Mouse (Mus musculus): ENCODE measurements around the gene Gm10912.
"Not testable (repeated sequence)": the region's sequence is repeated elsewhere in the genome, so short reads cannot be mapped to it uniquely, and the experiment has no call there.

Gm10912 gene

GRCm38 (mm10) chr2:104065526-104065925 lies at the start of gene Gm10912:
Gene Gm10912, plus strand, starts transcription at chr2:104065826.
- DNase-seq (ENCODE audit: low spot score), result not testable (repeated sequence)

- DNase-seq (ENCODE audit: low spot score), result no peak
Observed at GRCm38 (mm10) chr2:104023096-104023495, 42.5 kb upstream of the Gm10912 start.

GRCm38 (mm10) chr2:104024656-104025055 lies 41.0 kb upstream of the Gm10912 start:
- no peak for DNase-seq (ENCODE audit: low spot score)

GRCm38 (mm10) chr2:104027458-104028138 lies 38.0 kb upstream of the Gm10912 start, which contains the start of gene Fbxo3:
Gene Fbxo3, plus strand, starts transcription at chr2:104027721.
- DNase-seq (ENCODE audit: low spot score), result peak; percentile 65

- DNase-seq (ENCODE audit: low spot score), result no peak
Observed at GRCm38 (mm10) chr2:104028139-104028723, 37.4 kb upstream of the Gm10912 start, which contains the start of gene 4931422A03Rik. Gene 4931422A03Rik, minus strand, starts transcription at chr2:104028361.

GRCm38 (mm10) chr2:104029074-104029473 lies 36.6 kb upstream of the Gm10912 start:
- DNase-seq (ENCODE audit: low spot score), result no peak

GRCm38 (mm10) chr2:104030381-104030780 lies 35.2 kb upstream of the Gm10912 start:
- DNase-seq (ENCODE audit: low spot score), result no peak

GRCm38 (mm10) chr2:104032056-104032455 lies 33.6 kb upstream of the Gm10912 start:
- no peak for DNase-seq (ENCODE audit: low spot score)

- DNase-seq (ENCODE audit: low spot score), result peak; percentile 76
Observed at GRCm38 (mm10) chr2:104034832-104035472, 30.7 kb upstream of the Gm10912 start.

GRCm38 (mm10) chr2:104035595-104035994 lies 30.0 kb upstream of the Gm10912 start:
- DNase-seq (ENCODE audit: low spot score), result no peak

- DNase-seq (ENCODE audit: low spot score), result no peak
Observed at GRCm38 (mm10) chr2:104036316-104036715, 29.3 kb upstream of the Gm10912 start.

- no peak for DNase-seq (ENCODE audit: low spot score)
Observed at GRCm38 (mm10) chr2:104038236-104038635, 27.4 kb upstream of the Gm10912 start.

GRCm38 (mm10) chr2:104041632-104042031 lies 24.0 kb upstream of the Gm10912 start:
- DNase-seq (ENCODE audit: low spot score), result no peak

GRCm38 (mm10) chr2:104042766-104043165 lies 22.9 kb upstream of the Gm10912 start:
- DNase-seq (ENCODE audit: low spot score), result no peak

GRCm38 (mm10) chr2:104043624-104044478 lies 21.8 kb upstream of the Gm10912 start:
- no peak for DNase-seq (ENCODE audit: low spot score)

- DNase-seq (ENCODE audit: low spot score), result no peak
Observed at GRCm38 (mm10) chr2:104044479-104045080, 21.0 kb upstream of the Gm10912 start.

- DNase-seq (ENCODE audit: low spot score), result no peak
Observed at GRCm38 (mm10) chr2:104058381-104058780, 7.2 kb upstream of the Gm10912 start.

- no peak for DNase-seq (ENCODE audit: low spot score)
Observed at GRCm38 (mm10) chr2:104058954-104059353, 6.7 kb upstream of the Gm10912 start.

GRCm38 (mm10) chr2:104059786-104060185 lies 5.8 kb upstream of the Gm10912 start:
- DNase-seq (ENCODE audit: low spot score), result no peak

GRCm38 (mm10) chr2:104060996-104061395 lies 4.6 kb upstream of the Gm10912 start:
- no peak for DNase-seq (ENCODE audit: low spot score)

GRCm38 (mm10) chr2:104062665-104063064 lies 3.0 kb upstream of the Gm10912 start:
- no peak for DNase-seq (ENCODE audit: low spot score)

- no peak for DNase-seq (ENCODE audit: low spot score)
Observed at GRCm38 (mm10) chr2:104064152-104064551, 1.5 kb upstream of the Gm10912 start.

Measured in layer of hippocampus, adult 9-10 months (tissue).